Mouse (Mus musculus): Measurements from ENCODE around the gene Cuedc1.
"Not testable (repeated sequence)": the region's sequence is repeated elsewhere in the genome, so short reads cannot be mapped to it uniquely, and the experiment has no call there.

Gene Cuedc1

DNA sequence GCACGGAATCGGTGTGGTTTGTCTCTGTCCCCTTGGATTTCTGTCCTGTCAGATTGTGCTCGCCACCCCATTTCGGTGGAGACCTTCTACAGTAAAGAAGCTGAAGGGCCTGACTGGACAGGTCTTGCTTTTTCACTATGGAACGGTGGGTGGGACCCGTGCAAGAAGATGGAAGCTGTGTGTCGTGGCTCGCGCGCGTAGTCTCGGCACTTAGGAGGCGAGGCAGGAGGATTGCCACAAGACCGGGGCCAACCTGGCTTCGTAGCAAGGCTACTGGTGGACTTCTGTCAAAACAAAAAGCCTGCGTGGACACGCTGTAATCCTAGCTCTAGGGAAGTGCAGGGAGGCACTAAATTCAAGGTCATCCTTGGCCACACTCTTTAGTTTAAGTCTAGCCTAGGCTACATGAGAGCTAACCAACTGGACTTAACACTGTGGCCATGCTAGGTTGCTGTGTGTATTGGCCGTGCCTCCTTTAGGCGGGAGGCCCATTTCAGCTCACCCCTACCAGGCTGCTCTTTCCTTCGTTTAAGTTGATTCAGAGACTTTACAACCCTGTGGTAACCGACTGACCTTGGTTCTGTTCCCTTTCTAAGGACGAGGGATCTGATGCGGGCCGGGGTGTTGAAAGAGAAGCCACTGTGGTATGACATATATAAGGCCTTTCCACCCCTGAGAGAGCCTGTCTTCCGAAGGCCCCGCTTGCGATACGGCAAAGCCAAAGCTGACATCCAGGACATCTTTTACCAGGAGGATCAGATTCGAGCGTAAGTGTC is 106.9 kb downstream of the Cuedc1 start:
- no peak for DNase-seq (ENCODE audit: low spot score in 2 of 2)

DNA sequence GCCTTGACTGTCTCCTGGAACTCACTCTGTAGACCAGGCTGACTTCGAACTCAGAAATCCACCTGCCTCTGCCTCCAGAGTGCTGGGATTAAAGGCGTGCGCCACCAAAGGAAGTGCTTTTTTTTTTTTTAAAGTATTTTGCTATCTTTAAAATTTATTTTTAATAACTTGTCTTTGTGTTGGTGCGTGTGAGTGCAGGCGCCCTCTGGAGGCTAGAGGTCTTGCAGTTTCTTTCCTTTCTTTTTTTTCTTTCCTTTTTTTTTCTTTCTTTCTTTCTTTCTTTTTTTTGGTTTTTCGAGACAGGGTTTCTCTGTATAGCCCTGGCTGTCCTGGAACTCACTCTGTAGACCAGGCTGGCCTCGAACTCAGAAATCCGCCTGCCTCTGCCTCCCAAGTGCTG is 108.7 kb downstream of the Cuedc1 start:
- not testable (repeated sequence) for DNase-seq (ENCODE audit: low spot score in 2 of 2)

DNA sequence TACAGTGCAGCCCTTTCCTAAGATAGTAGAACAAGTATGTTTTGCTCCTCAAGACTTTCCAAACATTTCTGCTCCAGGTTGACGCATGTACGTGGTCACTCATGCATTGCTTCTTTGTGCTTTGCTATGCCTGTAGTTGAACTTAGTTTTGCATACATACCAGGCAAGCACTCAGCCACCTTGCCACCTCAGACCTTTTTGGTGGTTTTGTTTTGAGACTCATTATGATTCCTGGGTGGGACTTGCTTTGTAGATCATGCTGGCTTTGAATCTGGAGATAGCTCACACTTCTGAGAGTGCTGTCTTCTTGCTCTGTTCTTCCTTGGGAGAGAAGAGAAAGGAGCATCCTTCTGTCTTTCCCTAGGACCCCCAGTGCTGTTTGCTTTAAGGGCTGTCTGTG is 109.8 kb downstream of the Cuedc1 start:
- DNase-seq (ENCODE audit: low spot score in 2 of 2) = no peak

DNA sequence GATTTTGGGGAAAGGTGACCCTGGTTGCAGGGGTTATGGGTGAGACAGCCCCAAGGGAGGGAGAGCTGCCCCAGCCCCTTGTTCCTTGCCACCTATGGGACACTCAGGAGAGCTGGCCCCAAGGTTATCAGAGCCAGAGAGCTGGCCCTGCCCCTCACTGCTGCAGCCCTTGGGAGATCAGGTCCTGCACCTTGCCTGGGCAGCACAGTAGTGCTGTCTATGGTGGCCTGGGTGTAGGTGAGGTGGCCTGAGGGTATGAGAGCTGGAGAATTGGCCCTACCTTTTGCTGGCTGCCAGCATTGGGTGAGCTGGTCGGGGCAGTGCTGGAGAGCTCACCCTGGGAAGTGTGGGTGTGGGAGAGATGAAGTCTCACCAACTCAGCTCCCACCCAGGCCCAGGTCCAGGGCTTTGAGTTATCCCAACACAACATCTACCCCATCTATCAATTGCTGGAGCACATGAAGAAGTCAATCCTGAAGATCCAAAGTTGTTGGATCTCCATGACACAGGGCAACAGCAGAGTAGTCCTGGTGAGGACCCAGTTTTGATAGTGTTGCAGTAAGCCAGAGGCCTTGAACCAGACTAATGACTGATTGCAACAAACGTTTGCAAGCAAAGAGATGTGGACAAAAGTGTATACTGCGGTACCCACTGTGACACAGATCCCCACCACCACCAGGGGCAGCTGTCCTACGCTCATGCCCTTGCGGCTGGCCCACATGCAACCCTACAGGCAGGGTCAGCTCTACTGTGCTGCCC is 114.1 kb downstream of the Cuedc1 start:
- no peak for DNase-seq (ENCODE audit: low spot score in 2 of 2)

DNA sequence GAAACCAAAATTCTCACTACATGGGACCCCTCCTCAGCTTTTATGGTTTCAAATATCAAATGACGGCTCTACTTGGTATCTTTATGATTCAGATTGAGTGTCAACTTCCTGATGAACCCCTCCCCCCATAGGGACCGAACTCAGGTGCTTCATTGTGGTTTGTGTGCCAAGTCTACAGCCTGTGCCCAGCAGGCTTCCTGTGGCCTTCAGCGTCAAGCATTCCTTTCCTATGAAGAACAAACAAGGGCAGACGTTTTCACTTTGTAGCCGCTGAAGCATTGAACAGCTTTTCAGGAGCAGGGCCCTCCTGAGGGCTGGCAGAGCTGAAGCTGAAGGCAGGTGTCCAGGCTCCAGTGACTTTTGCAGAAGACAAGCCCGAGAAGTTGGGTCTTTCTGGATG is 115.9 kb downstream of the Cuedc1 start:
- no peak for DNase-seq (ENCODE audit: low spot score in 2 of 2)

DNA sequence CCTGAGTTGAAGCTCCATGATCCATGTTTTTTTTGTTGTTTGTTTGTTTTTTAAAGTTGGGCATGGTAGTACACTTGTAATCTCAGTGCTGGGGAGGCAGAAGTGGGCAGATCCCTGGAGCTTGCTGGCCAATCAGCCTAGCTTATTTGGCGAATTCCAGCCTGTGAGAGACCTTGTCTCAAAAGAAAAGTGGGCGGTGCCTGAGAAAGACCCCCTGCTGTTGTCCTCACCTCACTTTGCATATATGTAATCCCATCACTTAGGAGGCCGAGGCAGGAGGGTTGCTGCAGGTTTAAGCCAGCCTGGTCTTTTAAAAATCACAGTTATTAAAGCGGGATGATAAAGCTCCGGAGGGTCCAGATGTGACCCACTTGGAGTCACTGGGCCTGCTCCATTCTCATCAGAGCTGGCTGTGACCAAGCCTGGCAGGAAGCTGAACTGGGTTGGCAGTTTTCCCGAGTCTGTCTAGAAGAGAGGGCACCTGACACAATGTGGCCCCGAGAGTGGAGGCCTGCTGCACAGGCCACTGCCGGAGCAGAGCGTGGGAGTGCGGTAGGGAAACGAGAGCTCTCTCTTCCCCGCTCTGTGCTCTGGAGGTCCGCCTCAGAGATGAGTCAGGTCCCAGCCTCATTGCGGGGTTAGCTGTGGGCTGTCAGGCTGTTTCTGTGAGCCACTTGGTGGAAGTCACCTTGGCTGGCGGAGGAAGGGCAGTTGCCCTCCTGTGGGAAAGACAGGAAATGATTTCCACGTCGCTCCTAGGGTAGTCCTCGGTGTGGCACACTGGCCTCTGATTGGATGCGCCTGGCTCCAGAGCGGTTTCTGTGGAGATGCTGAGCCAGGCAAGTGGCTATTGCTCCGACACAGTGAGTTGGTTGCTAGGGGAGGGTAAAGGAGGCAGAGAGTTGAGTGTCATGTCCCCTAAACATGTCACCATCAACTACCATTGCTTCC is 117.3 kb downstream of the Cuedc1 start:
- DNase-seq (ENCODE audit: low spot score in 2 of 2) = peak; percentile 49 to 51

DNA sequence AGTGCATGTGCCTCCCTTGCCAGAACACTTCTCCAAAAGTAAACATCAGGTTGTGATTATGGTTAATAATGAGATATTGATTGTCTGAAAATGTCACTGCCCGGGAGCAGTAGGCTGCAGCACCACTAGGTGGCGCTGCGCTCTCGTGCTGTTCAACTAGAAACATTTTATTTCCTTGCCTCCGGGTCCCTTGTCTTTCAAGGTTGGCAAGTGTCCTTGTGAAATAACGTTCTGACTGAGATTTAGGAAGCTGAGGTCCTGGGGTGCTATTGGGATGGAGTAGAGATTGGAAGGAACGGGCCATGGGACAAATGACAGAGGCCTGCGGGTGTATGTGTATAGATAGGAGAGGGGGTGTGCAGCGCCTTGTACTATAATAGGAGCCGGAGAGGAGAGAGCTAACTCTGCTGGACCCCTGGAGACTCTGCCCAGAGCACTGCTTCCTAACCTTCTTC is 118.4 kb downstream of the Cuedc1 start:
- DNase-seq (ENCODE audit: low spot score in 2 of 2) = peak; percentile 37 to 56

DNA sequence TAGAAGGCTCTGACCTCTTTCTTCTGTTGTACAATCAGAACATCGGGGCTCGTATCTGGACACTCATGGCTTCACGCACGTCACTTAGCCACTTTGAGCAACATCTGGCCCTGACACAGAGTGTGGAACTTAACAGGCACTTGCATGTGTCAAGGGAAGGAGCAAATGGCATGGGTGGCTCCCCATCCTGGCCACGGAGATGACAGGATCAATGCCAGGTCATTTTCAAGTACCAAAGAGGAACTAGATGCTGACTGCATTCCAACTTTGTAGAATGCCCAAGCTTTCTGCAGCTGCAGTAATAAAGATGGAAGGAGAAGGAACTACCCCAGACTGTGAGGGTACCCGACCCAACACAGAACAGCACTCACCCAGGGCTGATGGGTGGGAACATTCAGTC is 120.3 kb downstream of the Cuedc1 start:
- no peak for DNase-seq (ENCODE audit: low spot score in 2 of 2)

DNA sequence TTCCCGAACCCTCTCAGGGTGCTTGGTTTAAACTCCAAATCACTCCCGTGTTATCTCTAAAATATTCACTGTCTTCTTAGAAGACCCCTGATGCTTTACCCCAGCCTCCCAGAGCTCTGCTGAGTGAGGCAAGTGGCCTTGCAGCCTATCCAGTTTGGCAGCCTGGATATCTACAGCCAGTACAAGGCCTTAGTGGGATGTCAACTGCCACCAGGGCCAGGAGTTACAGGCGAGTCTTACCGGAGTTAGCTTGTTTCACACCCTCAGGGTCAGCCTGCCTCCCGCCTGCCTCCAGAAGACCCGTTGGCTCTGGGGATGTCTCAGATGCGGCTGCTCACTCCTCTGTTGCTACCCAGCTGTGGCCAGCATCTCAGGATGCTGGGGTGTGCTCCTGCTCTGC is 120.7 kb downstream of the Cuedc1 start:
- DNase-seq (ENCODE audit: low spot score in 2 of 2) = no peak

DNA sequence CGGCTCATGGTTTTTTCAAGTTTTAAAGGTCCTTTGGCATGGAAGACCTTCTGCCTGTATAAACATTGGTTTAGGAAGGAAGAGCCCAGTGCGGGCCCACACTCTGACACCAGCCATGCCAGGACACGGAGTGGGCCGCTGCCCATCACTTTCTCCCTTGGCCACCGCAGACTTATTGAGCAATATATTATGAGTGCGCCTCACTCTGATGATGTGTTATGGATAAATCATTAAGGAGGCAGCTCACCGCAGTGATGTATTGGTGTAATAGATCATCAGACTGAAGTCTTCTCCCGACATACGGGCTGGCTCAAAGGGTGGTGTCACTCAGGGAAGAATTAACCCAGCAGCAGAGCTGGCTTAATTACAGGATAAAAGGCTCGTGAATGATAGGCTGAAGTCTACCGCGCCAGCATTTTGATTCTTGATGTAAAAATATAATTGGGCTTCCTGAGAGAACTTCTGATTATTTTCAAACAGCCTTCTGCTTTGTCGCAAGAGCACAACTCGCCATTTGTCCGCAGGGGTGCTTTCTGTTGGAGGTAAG is 124.1 kb downstream of the Cuedc1 start:
- no peak for DNase-seq (ENCODE audit: low spot score in 2 of 2)

DNA sequence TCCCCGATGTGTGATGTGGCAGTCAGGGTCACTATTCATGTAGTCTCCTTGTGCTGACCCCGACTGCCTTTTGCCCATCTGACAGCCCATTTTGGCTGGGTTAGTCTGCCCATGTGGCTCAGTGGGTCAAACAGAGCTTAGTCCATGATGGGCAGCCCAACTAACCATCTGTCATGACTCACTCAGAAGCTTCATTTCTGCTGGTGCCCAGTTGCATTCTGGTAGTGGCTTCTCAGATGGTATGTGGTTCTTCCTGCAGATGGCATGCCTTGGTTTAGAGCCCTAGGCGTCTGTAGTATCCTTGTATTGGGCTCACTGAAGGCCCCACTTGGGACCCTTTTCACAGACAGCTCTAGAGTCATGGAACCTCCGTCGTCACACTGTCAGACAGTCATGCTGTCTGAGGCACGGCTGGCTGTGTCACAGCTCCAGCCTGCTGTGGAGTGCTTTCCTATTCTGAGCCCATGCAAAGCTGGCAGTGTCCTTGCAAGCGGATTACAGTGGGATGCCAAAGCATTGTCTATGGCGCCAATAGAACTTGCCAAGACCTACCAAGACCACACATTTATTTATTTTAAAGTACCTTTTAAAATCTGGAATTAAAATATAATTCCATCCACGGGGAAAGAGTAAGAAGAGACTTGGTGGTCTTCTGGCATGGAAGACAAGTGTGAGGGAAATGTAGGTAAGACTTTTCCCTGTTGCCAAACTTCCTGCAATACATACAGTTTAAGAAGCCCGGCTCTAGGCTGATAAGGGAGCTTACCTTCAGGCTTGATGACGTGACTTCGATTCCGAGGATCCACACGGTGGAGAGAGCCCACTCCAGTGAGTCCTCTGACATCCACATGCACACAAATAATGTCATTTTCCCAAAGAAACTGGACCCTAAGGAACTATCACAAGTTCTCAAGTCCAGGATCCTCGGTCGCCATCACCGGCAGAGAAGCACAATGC is 129.4 kb downstream of the Cuedc1 start:
- no peak for DNase-seq (ENCODE audit: low spot score in 2 of 2)

DNA sequence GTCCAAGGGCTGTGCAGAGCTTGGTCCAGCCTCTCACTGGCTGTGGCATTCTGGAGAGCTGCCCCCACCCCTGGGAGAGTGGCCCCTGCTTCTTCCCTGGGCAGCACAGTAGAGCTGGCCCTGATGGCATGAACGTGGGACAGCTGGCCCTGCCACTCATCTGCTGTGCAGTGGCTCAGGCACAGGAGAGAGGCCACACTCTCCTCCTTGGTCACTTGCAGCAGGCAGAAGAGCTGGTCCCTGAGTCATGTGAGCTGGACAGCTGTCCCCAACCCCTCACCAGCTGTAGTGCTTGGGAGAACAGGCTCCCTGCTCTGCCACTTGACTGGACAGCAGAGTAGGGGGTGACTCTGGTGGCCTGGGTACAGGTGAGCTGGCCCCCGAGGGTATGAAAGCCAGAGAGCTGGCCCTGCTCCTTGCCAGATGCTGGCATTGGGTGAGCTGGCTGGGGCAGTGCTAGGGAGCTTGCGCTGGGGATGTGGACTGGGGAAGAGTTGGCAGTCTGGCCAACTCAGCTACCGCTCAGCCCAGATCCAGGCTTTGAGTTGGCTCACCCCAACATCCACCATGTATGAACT is 133.4 kb downstream of the Cuedc1 start:
- no peak for DNase-seq (ENCODE audit: low spot score in 2 of 2)

DNA sequence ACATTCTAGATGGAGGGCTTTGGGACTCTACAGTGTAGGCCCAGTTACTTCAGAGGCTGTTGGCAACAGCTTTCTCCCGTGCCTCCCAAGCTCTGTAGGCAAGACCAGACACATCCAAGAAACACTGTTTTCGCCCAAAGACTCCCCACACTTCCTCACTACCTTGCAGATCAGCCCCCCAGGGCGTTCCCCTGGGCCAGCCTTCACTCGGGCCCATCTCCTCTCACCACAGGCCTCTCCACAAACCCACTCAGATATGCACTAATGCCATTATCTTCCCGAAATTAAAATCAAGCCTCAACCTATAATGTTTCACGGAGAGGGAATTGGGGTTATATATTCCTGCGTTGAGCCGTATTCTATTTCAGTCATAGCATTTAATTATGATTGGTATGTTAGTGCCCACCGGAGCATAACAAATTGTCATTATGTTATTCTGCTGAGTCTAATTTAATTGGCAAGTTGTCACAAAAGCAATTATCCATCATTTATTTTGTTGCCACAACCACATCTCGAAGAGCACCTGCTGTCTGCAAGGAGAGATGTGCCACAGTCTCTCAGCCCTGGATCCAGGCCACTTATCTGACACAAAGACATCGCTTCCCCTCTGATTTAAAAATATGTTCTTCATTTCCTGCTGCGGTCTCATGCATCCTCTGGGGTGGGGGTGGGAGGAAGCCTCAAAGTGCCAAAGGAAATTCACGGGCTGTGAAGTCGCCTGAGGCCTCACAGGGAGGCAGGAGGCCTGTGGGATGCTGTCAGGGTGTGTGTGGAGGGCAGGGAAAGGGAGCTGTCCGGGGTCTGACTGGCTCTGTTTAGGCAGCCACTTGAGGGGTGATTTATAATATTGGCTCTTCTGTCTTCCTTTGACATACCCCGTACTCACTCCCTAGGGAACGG is 135.9 kb downstream of the Cuedc1 start:
- no peak for DNase-seq (ENCODE audit: low spot score in 2 of 2)

DNA sequence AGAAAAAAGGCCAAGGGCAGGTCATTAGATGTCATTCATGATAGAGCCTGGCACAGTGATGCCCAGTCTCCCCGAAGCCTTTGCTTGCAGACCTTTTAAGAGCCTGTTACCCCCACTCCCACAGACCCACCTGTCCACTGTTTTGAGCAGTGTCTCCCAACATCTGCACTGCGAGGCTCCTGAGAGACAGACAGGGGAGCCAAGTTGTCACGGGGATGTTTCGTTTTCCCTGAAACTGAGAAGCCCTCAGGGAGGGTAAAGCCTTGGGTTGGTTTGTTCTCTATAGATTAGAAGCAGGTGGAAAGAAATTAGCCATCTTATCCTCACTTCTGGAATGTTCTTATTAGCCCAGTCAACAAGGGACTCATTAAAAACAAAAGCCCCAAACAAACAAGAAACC is 136.9 kb downstream of the Cuedc1 start:
- no peak for DNase-seq (ENCODE audit: low spot score in 2 of 2)

DNA sequence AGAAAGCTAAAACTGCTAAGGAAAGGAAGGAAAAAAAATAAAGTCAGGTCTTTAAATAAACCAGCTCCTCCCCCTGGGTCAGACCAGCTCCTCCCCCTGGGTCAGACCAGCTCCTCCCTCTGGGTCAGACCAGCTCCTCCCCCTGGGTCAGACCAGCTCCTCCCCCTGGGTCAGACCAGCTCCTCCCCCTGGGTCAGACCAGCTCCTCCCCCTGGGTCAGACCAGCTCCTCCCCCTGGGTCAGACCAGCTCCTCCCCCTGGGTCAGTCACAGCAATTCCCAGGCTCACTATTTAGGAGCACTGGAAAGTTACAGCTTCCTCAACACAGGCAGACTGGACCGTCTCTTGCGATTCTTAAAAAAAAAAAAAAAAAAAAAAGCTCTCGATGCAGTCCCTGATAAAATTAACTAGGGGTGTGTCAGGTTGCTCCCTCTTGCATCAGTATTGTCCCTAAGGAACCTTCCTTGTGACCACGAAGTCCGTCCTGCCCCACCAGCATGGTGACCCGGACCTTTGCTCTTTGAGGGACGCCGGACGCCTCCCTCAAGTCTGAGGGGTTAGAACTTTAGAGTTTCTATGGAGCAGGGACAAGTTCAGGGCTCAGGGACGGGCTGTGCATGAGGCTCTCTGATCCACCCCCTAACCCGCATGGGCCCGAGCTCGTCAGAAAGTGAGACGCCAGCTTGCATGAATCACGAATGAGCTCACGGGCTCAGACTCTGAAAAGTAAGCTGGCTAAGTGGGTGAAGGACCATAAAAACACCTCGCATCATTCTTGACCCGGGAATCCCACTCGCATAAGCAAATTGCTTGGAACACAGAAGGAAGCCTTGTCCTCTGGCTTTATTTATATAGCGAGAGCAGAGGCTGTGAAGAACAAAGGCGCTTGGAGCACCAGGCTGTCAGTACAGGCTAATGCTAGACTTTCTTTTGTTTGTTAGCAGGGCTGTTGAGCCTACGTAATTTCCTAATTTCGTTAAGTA is 137.7 kb downstream of the Cuedc1 start:
- no peak for DNase-seq (ENCODE audit: low spot score in 2 of 2)

DNA sequence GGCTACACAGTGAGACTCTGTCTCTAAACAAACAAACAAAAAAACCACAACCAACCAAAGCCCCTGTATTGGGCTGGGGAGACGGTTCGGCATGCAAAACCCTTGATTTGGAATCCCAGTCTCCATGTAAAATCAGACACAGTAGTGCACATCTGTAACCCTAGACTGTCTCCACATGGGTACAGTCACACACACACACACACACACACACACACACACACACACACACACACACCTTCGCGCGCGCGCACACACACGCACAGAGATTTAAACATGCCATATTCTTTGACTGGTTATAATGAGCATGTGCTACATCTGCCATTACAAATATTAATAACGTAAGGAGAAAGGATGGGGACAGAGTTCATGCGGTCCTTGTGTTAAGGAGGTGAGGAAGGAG is 142.4 kb downstream of the Cuedc1 start:
- no peak for DNase-seq (ENCODE audit: low spot score in 2 of 2)

DNA sequence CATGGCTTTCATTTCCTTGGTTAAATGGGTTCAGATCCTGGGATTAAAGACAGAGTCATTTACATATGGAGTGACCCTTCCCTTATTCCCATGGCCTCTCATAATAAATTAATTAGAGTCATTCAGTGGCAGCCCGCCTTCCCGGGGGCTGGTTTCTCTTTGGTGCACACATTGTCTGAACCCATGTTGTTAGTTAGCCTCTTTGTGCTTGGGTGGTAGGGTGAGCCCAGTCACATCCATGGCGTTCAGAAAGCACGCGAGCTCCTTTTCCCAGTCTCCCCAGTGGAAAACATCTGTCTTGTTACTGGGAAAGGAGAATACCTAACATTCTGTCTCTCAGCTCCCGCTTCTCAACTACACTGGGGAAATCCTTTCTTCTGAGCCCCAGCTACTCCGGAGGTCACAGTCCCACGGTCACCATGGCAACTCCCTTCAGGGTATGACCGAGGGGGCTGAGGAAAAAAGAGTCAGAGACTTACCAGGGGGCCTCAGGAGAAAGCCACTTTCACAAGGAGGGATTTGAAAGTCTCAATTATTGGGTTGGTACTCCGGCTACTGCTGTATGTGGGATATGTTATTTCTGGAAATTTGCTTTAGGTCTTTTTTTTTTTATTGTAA is 143.0 kb downstream of the Cuedc1 start:
- DNase-seq (ENCODE audit: low spot score in 2 of 2) = no peak

Data from right cerebral cortex, postnatal 36 days (tissue).